Mouse (Mus musculus): ENCODE results near the gene Eps8l1. TPM values are rescaled to one million over a fixed set of nuclear protein-coding genes. Genes with fewer than 3 reads are reported as not detected.

Eps8l1 gene
- polyA plus RNA-seq, 1 experiment from 2014 or later, result 4.0 TPM

- H3K9ac ChIP-seq, result no peak overlapping the region
- H3K4me2 ChIP-seq, result peak overlapping the region; percentile 84; the same call in 1 of the 2 replicates
- H3K9me3 ChIP-seq (replicated peaks), result no peaks in the 10 kb centered on the region
- WGBS, result 24% methylated on average over 6 of the region's 6 CpGs
- no peak overlapping the region for H3K4me3 ChIP-seq
- ATAC-seq, result no peak
- peaks cover 36% of the 10 kb centered on the region for H3K36me3 ChIP-seq (ENCODE audit: poor library complexity, severe bottlenecking)
- peaks cover 21% of the 10 kb centered on the region for H3K4me1 ChIP-seq
- H3K27me3 ChIP-seq, result peaks cover 30% of the 10 kb centered on the region
- no peak overlapping the region for H3K27ac ChIP-seq
These were observed 19.2 kb downstream of the Eps8l1 start for GRCm38 (mm10) chr7:4479674-4480073.

DNA sequence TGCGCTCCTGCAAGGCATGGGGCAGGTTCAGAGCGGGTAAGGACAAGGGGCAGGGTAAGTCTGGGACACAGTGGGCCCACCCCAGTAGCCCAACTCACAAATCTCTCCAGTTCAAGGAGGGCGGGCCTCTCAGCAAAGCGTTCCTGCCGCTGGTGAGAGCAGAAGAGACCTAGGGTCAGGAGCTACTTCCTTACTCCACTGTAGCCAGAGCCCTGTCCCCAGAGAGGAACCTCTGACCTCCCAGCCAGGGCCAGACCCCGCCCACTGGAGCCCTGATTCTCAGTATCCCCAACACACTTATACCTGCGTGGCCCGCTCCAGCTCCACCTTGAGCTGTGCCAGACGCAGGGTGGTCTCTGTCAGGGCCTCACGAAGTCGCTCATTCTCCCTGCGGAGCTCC, 21.8 kb downstream of the Eps8l1 start:
- peaks cover 61% of the 10 kb centered on the region for H3K36me3 ChIP-seq (ENCODE audit: poor library complexity, severe bottlenecking)
- H3K27ac ChIP-seq, result no peak overlapping the region
- H3K4me2 ChIP-seq, result no peak overlapping the region
- H3K4me1 ChIP-seq, result peaks cover 21% of the 10 kb centered on the region
- no peak overlapping the region for H3K4me3 ChIP-seq
- H3K27me3 ChIP-seq, result peaks cover 10% of the 10 kb centered on the region
- WGBS, result 88% methylated on average over 12 of the region's 12 CpGs
- no peak overlapping the region for H3K9ac ChIP-seq
- ATAC-seq, result no peak
- H3K9me3 ChIP-seq (replicated peaks), result no peaks in the 10 kb centered on the region

- H3K27ac ChIP-seq, result no peak overlapping the region
- no peaks in the 10 kb centered on the region for H3K4me1 ChIP-seq
- H3K4me3 ChIP-seq, result no peak overlapping the region
- peaks cover 86% of the 10 kb centered on the region for H3K36me3 ChIP-seq (ENCODE audit: poor library complexity, severe bottlenecking)
- WGBS, result 88% methylated on average over 6 of the region's 6 CpGs
- no peak overlapping the region for H3K9ac ChIP-seq
- H3K4me2 ChIP-seq, result no peak overlapping the region
- no peaks in the 10 kb centered on the region for H3K9me3 ChIP-seq (replicated peaks)
- no peak for ATAC-seq
- no peaks in the 10 kb centered on the region for H3K27me3 ChIP-seq
These were observed 30.8 kb downstream of the Eps8l1 start for GRCm38 (mm10) chr7:4491308-4491707.

GRCm38 (mm10) chr7:4492284-4493224, 32.1 kb downstream of the Eps8l1 start:
- WGBS, result 94% methylated on average over 13 of the region's 13 CpGs
- no peak overlapping the region for H3K4me2 ChIP-seq
- H3K9ac ChIP-seq, result no peak overlapping the region
- no peak overlapping the region for H3K4me3 ChIP-seq
- no peaks in the 10 kb centered on the region for H3K9me3 ChIP-seq (replicated peaks)
- H3K27me3 ChIP-seq, result no peaks in the 10 kb centered on the region
- H3K27ac ChIP-seq, result no peak overlapping the region
- peaks cover 86% of the 10 kb centered on the region for H3K36me3 ChIP-seq (ENCODE audit: poor library complexity, severe bottlenecking)
- peaks cover 6% of the 10 kb centered on the region; the same call in 1 of the 2 replicates for H3K4me1 ChIP-seq
- no peak for ATAC-seq

DNA sequence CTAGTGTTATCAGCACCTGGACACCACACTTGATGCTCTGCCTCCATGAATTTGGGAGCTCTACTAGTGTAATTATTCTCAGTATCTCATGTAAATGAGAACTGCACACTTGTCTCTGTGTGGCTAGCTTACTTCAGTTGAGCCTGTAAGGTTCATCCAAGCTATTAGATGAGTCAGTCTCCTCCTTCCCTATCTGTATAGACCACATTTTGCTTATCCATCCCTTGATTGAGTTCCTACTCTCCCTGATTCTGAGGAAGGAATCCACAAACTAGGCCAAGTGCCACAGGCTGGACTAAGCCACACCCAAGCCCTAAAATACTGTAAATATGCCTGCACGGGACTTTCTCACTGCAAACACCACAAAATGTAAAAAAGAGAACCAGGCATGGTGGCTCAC, 33.5 kb downstream of the Eps8l1 start:
- no peak for ATAC-seq
- no peak overlapping the region for H3K4me2 ChIP-seq
- no peaks in the 10 kb centered on the region for H3K27me3 ChIP-seq
- H3K9me3 ChIP-seq (replicated peaks), result no peaks in the 10 kb centered on the region
- no peak overlapping the region for H3K9ac ChIP-seq
- H3K27ac ChIP-seq, result no peak overlapping the region
- WGBS, result 86% methylated on average over 1 of the region's 1 CpGs
- peaks cover 73% of the 10 kb centered on the region for H3K36me3 ChIP-seq (ENCODE audit: poor library complexity, severe bottlenecking)
- H3K4me1 ChIP-seq, result peaks cover 20% of the 10 kb centered on the region
- H3K4me3 ChIP-seq, result no peak overlapping the region

DNA sequence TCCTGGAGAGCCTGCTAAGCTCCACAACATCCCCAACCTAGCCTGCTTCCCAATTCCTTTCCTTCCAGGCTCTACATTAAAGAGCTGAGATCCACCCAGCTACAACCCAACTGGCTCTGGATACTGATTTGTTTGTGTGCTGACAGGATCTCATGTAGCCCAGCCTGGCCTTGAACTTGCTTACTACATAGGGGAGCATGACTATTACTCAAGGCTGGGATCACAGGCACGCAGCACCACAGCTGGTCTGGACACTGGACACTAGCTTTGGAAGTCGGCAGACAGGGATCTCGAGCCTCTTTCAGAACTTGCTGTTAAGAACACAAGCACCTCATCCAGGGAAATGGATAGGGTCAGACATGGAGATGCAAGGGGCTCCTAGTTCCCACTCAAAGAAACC, 36.0 kb downstream of the Eps8l1 start:
- Histone ChIP-seq H3K9ac (no peak overlapping the region), H3K36me3 (ENCODE audit: poor library complexity, severe bottlenecking) (peaks cover 56% of the 10 kb centered on the region), H3K27ac (no peak overlapping the region), H3K9me3 (replicated peaks) (no peaks in the 10 kb centered on the region), H3K4me3 (no peak overlapping the region), H3K4me2 (no peak overlapping the region), H3K4me1 (peaks cover 39% of the 10 kb centered on the region), H3K27me3 (no peaks in the 10 kb centered on the region)
- 92% methylated on average over 3 of the region's 3 CpGs for WGBS
- ATAC-seq, result no peak

- no peak overlapping the region for H3K9ac ChIP-seq
- no peak for ATAC-seq
- no peak overlapping the region for H3K27ac ChIP-seq
These were observed 36.9 kb downstream of the Eps8l1 start for GRCm38 (mm10) chr7:4497271-4497903.

GRCm38 (mm10) chr7:4498251-4498650, 37.8 kb downstream of the Eps8l1 start:
- no peak for ATAC-seq
- Histone ChIP-seq H3K4me2 (peak overlapping the region; percentile 82), H3K9ac (peak overlapping the region; percentile 95), H3K27me3 (no peaks in the 10 kb centered on the region), H3K4me3 (peak overlapping the region; percentile 9; the same call in 1 of the 2 replicates), H3K9me3 (replicated peaks) (no peaks in the 10 kb centered on the region), H3K4me1 (peaks cover 41% of the 10 kb centered on the region), H3K27ac (peak overlapping the region; percentile 27; the same call in 1 of the 2 replicates), H3K36me3 (ENCODE audit: poor library complexity, severe bottlenecking) (peaks cover 38% of the 10 kb centered on the region)
- 19% methylated on average over 9 of the region's 9 CpGs for WGBS

More at GRCm38 (mm10) chr7:4497271-4497903, 36.9 kb downstream of the Eps8l1 start:
- no peak overlapping the region for H3K4me2 ChIP-seq
- no peaks in the 10 kb centered on the region for H3K9me3 ChIP-seq (replicated peaks)
- peaks cover 47% of the 10 kb centered on the region for H3K36me3 ChIP-seq (ENCODE audit: poor library complexity, severe bottlenecking)
- no peaks in the 10 kb centered on the region for H3K27me3 ChIP-seq
- WGBS, result 92% methylated on average over 9 of the region's 9 CpGs
- no peak overlapping the region for H3K4me3 ChIP-seq
- H3K4me1 ChIP-seq, result peaks cover 41% of the 10 kb centered on the region

- no peak for ATAC-seq
- Histone ChIP-seq H3K4me3 (peak overlapping the region; percentile 77), H3K27ac (no peak overlapping the region), H3K36me3 (ENCODE audit: poor library complexity, severe bottlenecking) (peaks cover 32% of the 10 kb centered on the region), H3K9me3 (replicated peaks) (no peaks in the 10 kb centered on the region), H3K4me2 (peak overlapping the region; percentile 82), H3K27me3 (no peaks in the 10 kb centered on the region), H3K4me1 (peaks cover 41% of the 10 kb centered on the region), H3K9ac (peak overlapping the region; percentile 95)
- 84% methylated on average over 4 of the region's 4 CpGs for WGBS
These were observed 38.6 kb downstream of the Eps8l1 start for GRCm38 (mm10) chr7:4499034-4499433.

DNA sequence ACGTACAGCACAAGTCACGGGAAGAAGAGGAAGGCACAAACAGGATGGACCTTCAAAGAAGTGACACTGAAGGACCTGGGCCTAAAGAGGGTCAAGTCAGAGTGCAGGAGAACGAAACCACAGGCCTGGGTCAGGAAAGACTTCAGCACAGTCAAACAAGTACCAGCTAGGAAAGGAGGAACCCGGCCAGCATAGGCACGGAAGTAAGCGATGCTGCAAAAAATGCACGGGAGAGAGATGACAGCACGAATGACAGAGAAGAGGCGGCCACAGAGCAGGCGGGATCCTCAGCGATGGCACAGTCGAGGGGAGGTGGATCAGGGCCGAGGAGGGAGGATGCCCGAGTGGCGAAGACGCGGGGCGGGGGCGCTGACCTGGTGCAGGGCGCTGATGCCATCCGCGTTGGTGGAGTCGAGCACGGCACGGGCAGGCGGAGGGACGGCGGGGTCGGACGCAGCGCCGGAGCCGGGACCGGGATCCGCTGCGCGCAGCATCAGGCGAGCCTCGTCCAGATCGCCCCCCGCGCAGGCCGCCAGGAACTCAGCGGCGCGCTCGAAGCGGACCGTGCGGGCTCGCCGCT, 40.5 kb downstream of the Eps8l1 start:
- H3K27me3 ChIP-seq, result no peaks in the 10 kb centered on the region
- no peaks in the 10 kb centered on the region for H3K9me3 ChIP-seq (replicated peaks)
- H3K27ac ChIP-seq, result peak overlapping the region; percentile 81
- peak; percentile 57 for ATAC-seq
- H3K9ac ChIP-seq, result peak overlapping the region; percentile 95
- H3K4me3 ChIP-seq, result peak overlapping the region; percentile 77
- H3K4me2 ChIP-seq, result peak overlapping the region; percentile 82
- peaks cover 41% of the 10 kb centered on the region for H3K4me1 ChIP-seq
- WGBS, result 1% methylated on average over 29 of the region's 52 CpGs
- H3K36me3 ChIP-seq (ENCODE audit: poor library complexity, severe bottlenecking), result peaks cover 17% of the 10 kb centered on the region

GRCm38 (mm10) chr7:4501558-4502397, 41.3 kb downstream of the Eps8l1 start, which contains the start of gene Ppp1r12c:
Gene Ppp1r12c, minus strand, starts transcription at chr7:4501680.
- Histone ChIP-seq H3K4me1 (peaks cover 41% of the 10 kb centered on the region), H3K36me3 (ENCODE audit: poor library complexity, severe bottlenecking) (peaks cover 9% of the 10 kb centered on the region), H3K9me3 (replicated peaks) (no peaks in the 10 kb centered on the region), H3K27me3 (no peaks in the 10 kb centered on the region), H3K27ac (peak within 1 kb of the TSS; percentile 81), H3K9ac (peak within 1 kb of the TSS; percentile 95), H3K4me2 (peak within 1 kb of the TSS; percentile 82), H3K4me3 (peak within 1 kb of the TSS; percentile 77)
- ATAC-seq, result peak; percentile 96
- under 1% methylated on average over 60 of the region's 62 CpGs for WGBS
